In the genomic region with DNA sequence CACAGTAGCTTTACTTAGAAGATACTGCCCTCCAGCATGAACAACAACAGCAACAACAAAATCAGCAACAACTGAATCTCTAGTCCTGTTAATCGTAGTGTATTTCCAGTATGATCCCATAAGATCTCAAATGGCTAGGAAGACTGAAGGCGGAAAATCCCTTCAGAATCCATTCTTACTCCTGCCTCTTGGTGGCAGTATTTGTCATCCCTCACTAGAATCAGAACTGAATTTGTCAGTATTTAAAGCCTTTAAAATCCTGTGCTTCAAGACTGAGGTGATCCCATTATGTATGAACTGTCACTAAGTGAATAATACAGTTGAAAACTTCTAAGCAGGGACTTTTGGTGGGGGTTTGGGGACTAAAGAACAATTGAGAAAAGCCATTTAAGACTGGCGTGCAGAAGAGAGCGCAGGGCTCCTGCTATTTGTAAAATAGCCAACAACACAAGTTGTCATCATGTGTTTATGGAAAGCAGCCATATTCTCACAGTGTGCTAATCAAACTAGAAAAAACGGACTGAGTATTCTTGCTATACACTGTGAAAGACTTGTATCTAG, we compare ENCODE assay signal across 9 mouse cellular contexts.
DNase-seq lines count a peak whose midpoint lies in the region; TF ChIP-seq lines count a peak whose summit lies in the region.
"Had no signal": no experiment of that assay in that cellular context is flagged by ENCODE, and none has a peak within 500 bp of the region (broad histone marks: within the 10 kb centered on the region; RNA-seq: fewer than 3 reads in every experiment).

No protein-coding gene starts in this region.

- H3K4me1 ChIP-seq in E14TG2a.4 (replicated peaks; ENCODE audit: low read depth, low read length) = no peaks in the 10 kb centered on the region
- H3K4me1 ChIP-seq: lung, embryonic 15.5 days had no signal

- H3K9me3 ChIP-seq in E14TG2a.4 (ENCODE audit: low read length) = no peaks in the 10 kb centered on the region
- H3K9me3 ChIP-seq: lung, embryonic 15.5 days had no signal

- peak; percentile 61 for TF ChIP-seq CTCF in E14TG2a.4 (conservative IDR thresholded peaks at IDR 0.05; ENCODE audit: low read length)

- H3K4me3 ChIP-seq in E14TG2a.4 (replicated peaks; ENCODE audit: low read length) = no peak overlapping the region
- H3K4me3 ChIP-seq: lung, embryonic 15.5 days had no signal

- no peaks in the 10 kb centered on the region for H3K27me3 ChIP-seq in E14TG2a.4 (ENCODE audit: insufficient read depth, low read length)
- H3K27me3 ChIP-seq: lung, embryonic 15.5 days had no signal

- no peaks in the 10 kb centered on the region for H3K36me3 ChIP-seq in E14TG2a.4 (ENCODE audit: insufficient read depth, low read length)
- H3K36me3 ChIP-seq: lung, embryonic 15.5 days had no signal

- peak; percentile 8 for DNase-seq in cerebellum, adult 11 months
- no peak for DNase-seq in cerebellum, adult 11-12 months
- peak; percentile 9 for DNase-seq in kidney, postnatal 14 days
- DNase-seq in kidney, postnatal 10 days = no peak
- peak; percentile 26 for DNase-seq in embryo, embryonic 11 days
- no peak for DNase-seq in thymus, postnatal 0 days (ENCODE audit: low spot score)
- no peak for DNase-seq in urinary bladder, adult 2 months (ENCODE audit: low spot score)

Comparison
In these comparisons a context has a peak if more than half of its experiments do, and no peak if none do; other contexts are left out.
1. DNase-seq: peak in cerebellum, adult 11 months (single experiment), kidney, postnatal 14 days (single experiment) and embryo, embryonic 11 days (single experiment); none in cerebellum, adult 11-12 months (single experiment), kidney, postnatal 10 days (single experiment), thymus, postnatal 0 days (single experiment) and urinary bladder, adult 2 months (single experiment).